Mouse (Mus musculus): ENCODE results near the gene Nid2. TPM values are rescaled to one million over a fixed set of nuclear protein-coding genes. Genes with fewer than 3 reads are reported as not detected.

Gene Nid2
- total and polyA plus RNA-seq, 2 experiments from 2014 or later = 18.5 to 26.8 TPM

- no peak for ATAC-seq
- no peaks in the 10 kb centered on the region for H3K4me1 ChIP-seq (ENCODE audit: insufficient read depth)
- H3K4me3 ChIP-seq (ENCODE audit: low read depth, low read length) = no peak overlapping the region
- H3K36me3 ChIP-seq (ENCODE audit: insufficient read depth) = no peaks in the 10 kb centered on the region
- WGBS = 92% methylated on average over 6 of the region's 6 CpGs
- no peaks in the 10 kb centered on the region for H3K9me3 ChIP-seq (ENCODE audit: low read length)
- no peaks in the 10 kb centered on the region for H3K27me3 ChIP-seq (ENCODE audit: insufficient read depth, low read length)
- TF ChIP-seq CTCF (IDR thresholded peaks at IDR 0.05; ENCODE audit: low read depth) = no peak
- H3K27ac ChIP-seq (ENCODE audit: low read depth, low read length) = no peak overlapping the region
- no peak overlapping the region for H3K9ac ChIP-seq
- DNase-seq = no peak
- H3K4me2 ChIP-seq (ENCODE audit: low read depth) = no peak overlapping the region
Observed at GRCm38 (mm10) chr14:19777365-19777764, 26.3 kb downstream of the Nid2 start.

GRCm38 (mm10) chr14:19777945-19778344, 26.9 kb downstream of the Nid2 start:
- Histone ChIP-seq H3K4me2 (ENCODE audit: low read depth) (no peak overlapping the region), H3K9me3 (ENCODE audit: low read length) (no peaks in the 10 kb centered on the region), H3K9ac (no peak overlapping the region), H3K27ac (ENCODE audit: low read depth, low read length) (no peak overlapping the region), H3K4me1 (ENCODE audit: insufficient read depth) (no peaks in the 10 kb centered on the region), H3K27me3 (ENCODE audit: insufficient read depth, low read length) (no peaks in the 10 kb centered on the region), H3K36me3 (ENCODE audit: insufficient read depth) (no peaks in the 10 kb centered on the region), H3K4me3 (ENCODE audit: low read depth, low read length) (no peak overlapping the region)
- WGBS = 87% methylated on average over 13 of the region's 13 CpGs
- TF ChIP-seq CTCF (IDR thresholded peaks at IDR 0.05; ENCODE audit: low read depth) = no peak
- ATAC-seq = no peak
- no peak for DNase-seq

GRCm38 (mm10) chr14:19785797-19786588, 34.9 kb downstream of the Nid2 start:
- ATAC-seq (no peak), DNase-seq (no peak)
- Histone ChIP-seq H3K36me3 (ENCODE audit: insufficient read depth) (no peaks in the 10 kb centered on the region), H3K4me3 (ENCODE audit: low read depth, low read length) (no peak overlapping the region), H3K9me3 (ENCODE audit: low read length) (no peaks in the 10 kb centered on the region), H3K4me2 (ENCODE audit: low read depth) (no peak overlapping the region), H3K9ac (no peak overlapping the region), H3K4me1 (ENCODE audit: insufficient read depth) (no peaks in the 10 kb centered on the region), H3K27ac (ENCODE audit: low read depth, low read length) (no peak overlapping the region), H3K27me3 (ENCODE audit: insufficient read depth, low read length) (no peaks in the 10 kb centered on the region)
- 82% methylated on average over 9 of the region's 9 CpGs for WGBS
- TF ChIP-seq CTCF (IDR thresholded peaks at IDR 0.05; ENCODE audit: low read depth) = no peak

- no peak for ATAC-seq
- WGBS = 88% methylated on average over 1 of the region's 1 CpGs
- Histone ChIP-seq H3K4me3 (ENCODE audit: low read depth, low read length) (no peak overlapping the region), H3K9me3 (ENCODE audit: low read length) (no peaks in the 10 kb centered on the region), H3K4me2 (ENCODE audit: low read depth) (no peak overlapping the region), H3K36me3 (ENCODE audit: insufficient read depth) (no peaks in the 10 kb centered on the region), H3K27me3 (ENCODE audit: insufficient read depth, low read length) (no peaks in the 10 kb centered on the region), H3K27ac (ENCODE audit: low read depth, low read length) (no peak overlapping the region), H3K9ac (no peak overlapping the region), H3K4me1 (ENCODE audit: insufficient read depth) (no peaks in the 10 kb centered on the region)
- DNase-seq = no peak
- TF ChIP-seq CTCF (IDR thresholded peaks at IDR 0.05; ENCODE audit: low read depth) = no peak
Observed at GRCm38 (mm10) chr14:19788443-19788842, 37.4 kb downstream of the Nid2 start.

- WGBS = 75% methylated on average over 4 of the region's 4 CpGs
- H3K36me3 ChIP-seq (ENCODE audit: insufficient read depth) = no peaks in the 10 kb centered on the region
- no peaks in the 10 kb centered on the region for H3K9me3 ChIP-seq (ENCODE audit: low read length)
- TF ChIP-seq CTCF (IDR thresholded peaks at IDR 0.05; ENCODE audit: low read depth) = no peak
- H3K4me3 ChIP-seq (ENCODE audit: low read depth, low read length) = no peak overlapping the region
- ATAC-seq = no peak
- no peak overlapping the region for H3K9ac ChIP-seq
- H3K27me3 ChIP-seq (ENCODE audit: insufficient read depth, low read length) = no peaks in the 10 kb centered on the region
- H3K4me2 ChIP-seq (ENCODE audit: low read depth) = no peak overlapping the region
- no peak for DNase-seq
- no peaks in the 10 kb centered on the region for H3K4me1 ChIP-seq (ENCODE audit: insufficient read depth)
- H3K27ac ChIP-seq (ENCODE audit: low read depth, low read length) = no peak overlapping the region
Observed at GRCm38 (mm10) chr14:19794881-19795280, 43.8 kb downstream of the Nid2 start.

- H3K9me3 ChIP-seq (ENCODE audit: low read length) = no peaks in the 10 kb centered on the region
- H3K36me3 ChIP-seq (ENCODE audit: insufficient read depth) = no peaks in the 10 kb centered on the region
- no peak overlapping the region for H3K27ac ChIP-seq (ENCODE audit: low read depth, low read length)
- 89% methylated on average over 18 of the region's 18 CpGs for WGBS
- H3K4me3 ChIP-seq (ENCODE audit: low read depth, low read length) = no peak overlapping the region
- ATAC-seq (no peak), DNase-seq (no peak)
- H3K9ac ChIP-seq = no peak overlapping the region
- H3K4me2 ChIP-seq (ENCODE audit: low read depth) = no peak overlapping the region
- no peak for TF ChIP-seq CTCF (IDR thresholded peaks at IDR 0.05; ENCODE audit: low read depth)
- H3K27me3 ChIP-seq (ENCODE audit: insufficient read depth, low read length) = no peaks in the 10 kb centered on the region
- H3K4me1 ChIP-seq (ENCODE audit: insufficient read depth) = no peaks in the 10 kb centered on the region
Observed at GRCm38 (mm10) chr14:19796541-19797304, 45.7 kb downstream of the Nid2 start.

GRCm38 (mm10) chr14:19800485-19800884, 49.4 kb downstream of the Nid2 start:
- H3K4me1 ChIP-seq (ENCODE audit: insufficient read depth) = 0 out of 2 replicates have a peak, but pooled peaks cover 7% of the 10 kb centered on the region
- H3K27me3 ChIP-seq (ENCODE audit: insufficient read depth, low read length) = no peaks in the 10 kb centered on the region
- DNase-seq (no peak), ATAC-seq (peak; percentile 44; the same call in 1 of the 2 replicates)
- H3K4me3 ChIP-seq (ENCODE audit: low read depth, low read length) = no peak overlapping the region
- H3K9me3 ChIP-seq (ENCODE audit: low read length) = no peaks in the 10 kb centered on the region
- 45% methylated on average over 2 of the region's 2 CpGs for WGBS
- no peak overlapping the region for H3K9ac ChIP-seq
- no peaks in the 10 kb centered on the region for H3K36me3 ChIP-seq (ENCODE audit: insufficient read depth)
- H3K4me2 ChIP-seq (ENCODE audit: low read depth) = no peak overlapping the region
- H3K27ac ChIP-seq (ENCODE audit: low read depth, low read length) = no peak overlapping the region
- TF ChIP-seq CTCF (IDR thresholded peaks at IDR 0.05; ENCODE audit: low read depth) = no peak

Data from forebrain, postnatal 0 days (tissue).